Mouse (Mus musculus) stomach, embryonic 16.5 days (tissue): Measurements from ENCODE around the gene Sds. TPM values are rescaled to one million over a fixed set of nuclear protein-coding genes. Genes with fewer than 3 reads are reported as not detected.

Experiments
- ATAC-seq: fragments of 200-750 bp; cut with Nextera tagmentation; 2 replicates; pipeline ENCODE4 v1.8.0; 2017; ENCODE audit warnings: moderate number of reproducible peaks, moderate TSS enrichment; ENCODE audit not compliant: insufficient read depth, low FRiP score
- H3K27ac ChIP-seq: fragments of 300-500 bp; sonication (generic); 2 replicates; pipeline ENCODE4 v1.5.1; 2014; ENCODE audit warnings: low read length
- H3K27me3 ChIP-seq: fragments of 300-500 bp; sonication (generic); 2 replicates; pipeline ENCODE4 v1.6.1; 2014; ENCODE audit warnings: low read length, control low read depth, mixed read lengths; ENCODE audit not compliant: control insufficient read depth, insufficient read depth
- H3K36me3 ChIP-seq: fragments of 300-500 bp; sonication (generic); 2 replicates; pipeline ENCODE4 v1.6.1; 2014; ENCODE audit warnings: low read length; ENCODE audit not compliant: control insufficient read depth, insufficient read depth
- H3K4me1 ChIP-seq: fragments of 300-500 bp; sonication (generic); 2 replicates; pipeline ENCODE4 v1.6.1; 2014; ENCODE audit warnings: low read length, control low read depth, mixed read lengths; ENCODE audit not compliant: control insufficient read depth, insufficient read depth
- H3K4me2 ChIP-seq: fragments of 300-500 bp; sonication (generic); 2 replicates; pipeline ENCODE4 v1.6.1; 2014; ENCODE audit warnings: low read depth, low read length, mixed read lengths
- H3K4me3 ChIP-seq: fragments of 300-500 bp; sonication (generic); replicated peaks from 2 replicates; pipeline ENCODE4 v1.5.1; 2014; ENCODE audit warnings: mild to moderate bottlenecking, low read length
- H3K9ac ChIP-seq: fragments of 300-500 bp; sonication (generic); 2 replicates; pipeline ENCODE4 v1.6.1; 2014; ENCODE audit warnings: low read length
- H3K9me3 ChIP-seq: fragments of 300-500 bp; sonication (generic); replicated peaks from 2 replicates; pipeline ENCODE4 v1.6.1; 2016; ENCODE audit warnings: low read length, control low read depth; ENCODE audit not compliant: control insufficient read depth
- WGBS: fragments of 180-500 bp; shearing (Covaris S2); extraction: QIAGEN DNeasy Blood & Tissue Kit; methylation state at CpG from one replicate; pipeline ENCODE4 v1.1.7; 2014; 5-methylcytosine and 5-hydroxymethylcytosine counted together
- polyA plus RNA-seq: library from polyadenylated mRNA; unstranded; fragments of >200 nt; fragmentation: Nextera tagmentation; extraction: Ambion mirVana; gene quantifications from 2 replicates; pipeline ENCODE4 v1.2.1, GENCODE M21; 2015

Gene Sds
- polyA plus RNA-seq, 1 experiment from 2014 or later = 0.18 TPM

DNA sequence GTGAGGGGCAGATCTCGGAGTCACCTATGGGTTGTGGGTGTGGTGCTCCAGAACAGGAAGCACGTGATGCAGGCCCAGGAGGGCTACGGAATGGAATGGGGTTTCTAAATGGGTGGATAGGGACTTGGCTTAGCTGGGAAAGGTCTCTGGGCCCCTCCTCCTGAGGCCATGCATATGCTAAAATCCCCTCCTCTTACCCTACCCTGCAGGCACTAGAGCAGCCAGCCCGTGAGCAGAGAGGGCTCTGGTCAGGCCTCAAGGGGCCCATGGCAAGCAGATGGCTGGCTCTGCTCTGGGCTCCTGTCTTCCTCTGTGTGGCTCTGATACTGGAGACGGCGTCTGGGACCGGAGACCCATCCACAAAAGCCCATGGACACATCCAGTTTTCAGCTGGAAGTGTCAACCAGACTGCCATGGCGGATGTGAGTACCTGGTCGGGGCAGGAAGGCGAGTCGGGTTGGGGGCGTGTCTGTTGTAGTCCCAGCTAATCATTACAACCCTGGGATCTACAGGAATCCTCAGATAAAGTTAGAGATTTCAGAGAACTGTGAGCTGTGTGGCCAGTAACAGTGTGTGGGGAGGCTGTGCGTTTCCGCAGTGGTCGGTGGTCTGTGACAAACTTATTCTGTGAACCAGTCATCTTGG lies 36.7 kb downstream of the Sds start:
- Histone ChIP-seq H3K9ac (no peak overlapping the region), H3K4me3 (no peak overlapping the region), H3K4me2 (no peak overlapping the region), H3K27me3 (no peaks in the 10 kb centered on the region), H3K36me3 (no peaks in the 10 kb centered on the region), H3K4me1 (peaks cover 42% of the 10 kb centered on the region), H3K9me3 (no peaks in the 10 kb centered on the region), H3K27ac (no peak overlapping the region)
- ATAC-seq = no peak
- 65% methylated on average over 15 of the region's 15 CpGs for WGBS

DNA sequence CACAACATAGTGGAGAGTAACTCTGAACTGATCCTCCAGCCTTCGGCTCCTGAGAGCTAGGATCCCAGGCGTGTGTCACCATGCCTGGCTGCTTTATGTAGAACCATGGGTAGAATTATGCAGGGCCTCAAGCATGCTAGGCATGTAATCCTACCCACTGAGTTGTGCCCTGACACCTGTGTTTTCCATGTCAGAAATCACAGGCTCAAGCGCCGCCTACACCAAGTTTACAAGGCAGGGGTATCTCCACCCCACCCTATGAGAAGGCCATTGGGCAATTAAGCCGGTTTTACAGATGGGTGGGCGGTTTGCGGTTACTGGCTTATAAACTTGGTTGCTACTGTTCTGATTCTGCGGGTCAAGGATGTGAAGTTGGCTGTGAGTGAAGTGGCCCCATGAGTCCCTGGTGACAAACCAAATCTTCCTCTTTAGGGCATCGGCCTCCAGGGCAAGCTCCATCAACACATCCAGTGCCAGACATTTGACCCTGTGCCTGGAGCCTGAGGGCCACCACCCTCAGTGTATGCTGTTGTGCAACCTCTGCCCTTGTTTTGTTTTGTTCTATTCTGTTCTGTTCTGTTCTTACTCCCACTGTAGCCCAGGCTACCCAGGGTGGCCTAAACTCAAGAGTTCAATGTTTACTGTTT lies 37.8 kb downstream of the Sds start:
- 82% methylated on average over 9 of the region's 9 CpGs for WGBS
- no peaks in the 10 kb centered on the region for H3K9me3 ChIP-seq
- peak overlapping the region; percentile 27; the same call in 1 of the 2 replicates for H3K27ac ChIP-seq
- H3K4me1 ChIP-seq = peaks cover 42% of the 10 kb centered on the region
- no peak overlapping the region for H3K4me3 ChIP-seq
- H3K36me3 ChIP-seq = no peaks in the 10 kb centered on the region
- H3K4me2 ChIP-seq = no peak overlapping the region
- H3K9ac ChIP-seq = no peak overlapping the region
- no peak for ATAC-seq
- no peaks in the 10 kb centered on the region for H3K27me3 ChIP-seq

DNA sequence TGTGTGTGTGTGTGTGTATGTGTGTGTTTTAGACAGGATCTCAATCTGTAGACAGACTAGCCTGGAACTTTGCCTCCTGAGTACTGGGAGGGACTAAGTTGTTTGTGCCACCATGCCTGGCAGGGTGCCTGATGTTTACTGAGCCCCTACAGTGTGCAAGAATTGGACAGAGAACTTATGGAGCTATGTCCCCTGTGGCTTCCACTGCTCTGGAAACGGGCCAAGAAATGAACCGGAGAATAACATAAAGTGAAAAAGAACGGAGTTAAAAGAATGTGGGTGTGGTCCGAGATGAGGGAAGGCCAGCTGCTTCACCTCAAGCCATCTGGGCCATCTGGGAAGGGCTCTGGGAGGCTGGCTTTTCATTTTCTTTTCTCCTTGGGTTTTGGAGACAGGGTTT lies 38.4 kb downstream of the Sds start:
- ATAC-seq = no peak; the same call in 1 of the 2 replicates
- Histone ChIP-seq H3K36me3 (no peaks in the 10 kb centered on the region), H3K27me3 (no peaks in the 10 kb centered on the region), H3K4me2 (0 out of 2 replicates have a peak overlapping the region, but pooled peaks have one; percentile 11), H3K4me3 (no peak overlapping the region), H3K9me3 (no peaks in the 10 kb centered on the region), H3K27ac (peak overlapping the region; percentile 43), H3K9ac (peak overlapping the region; percentile 48; the same call in 1 of the 2 replicates), H3K4me1 (peaks cover 42% of the 10 kb centered on the region)
- 9% methylated on average over 4 of the region's 4 CpGs for WGBS

DNA sequence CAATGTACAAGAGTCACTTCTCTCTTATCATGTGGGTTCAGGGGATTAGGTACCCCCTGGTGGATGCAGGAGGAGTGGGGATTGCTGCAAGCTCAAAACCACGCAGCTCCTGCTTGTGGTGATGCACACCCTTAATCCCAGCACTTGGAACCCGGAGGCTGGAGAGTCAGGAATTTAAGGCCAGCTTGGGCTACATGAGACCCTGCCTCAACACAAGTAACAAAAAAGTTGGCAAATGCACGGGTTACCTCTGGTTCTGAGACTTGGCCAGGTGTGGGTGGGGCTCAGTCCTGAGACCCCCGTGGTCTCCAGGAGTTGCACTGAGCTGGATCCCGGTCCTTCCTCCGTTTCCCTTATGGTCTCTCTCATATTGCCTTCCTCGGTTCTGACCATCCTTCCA lies 39.1 kb downstream of the Sds start:
- no peak overlapping the region for H3K4me2 ChIP-seq
- H3K27me3 ChIP-seq = no peaks in the 10 kb centered on the region
- H3K9me3 ChIP-seq = no peaks in the 10 kb centered on the region
- ATAC-seq = no peak
- peak overlapping the region; percentile 43 for H3K27ac ChIP-seq
- H3K4me3 ChIP-seq = no peak overlapping the region
- H3K4me1 ChIP-seq = peaks cover 42% of the 10 kb centered on the region
- no peaks in the 10 kb centered on the region for H3K36me3 ChIP-seq
- H3K9ac ChIP-seq = no peak overlapping the region
- whole genome bisulfite sequencing = 78% methylated on average over 7 of the region's 7 CpGs

DNA sequence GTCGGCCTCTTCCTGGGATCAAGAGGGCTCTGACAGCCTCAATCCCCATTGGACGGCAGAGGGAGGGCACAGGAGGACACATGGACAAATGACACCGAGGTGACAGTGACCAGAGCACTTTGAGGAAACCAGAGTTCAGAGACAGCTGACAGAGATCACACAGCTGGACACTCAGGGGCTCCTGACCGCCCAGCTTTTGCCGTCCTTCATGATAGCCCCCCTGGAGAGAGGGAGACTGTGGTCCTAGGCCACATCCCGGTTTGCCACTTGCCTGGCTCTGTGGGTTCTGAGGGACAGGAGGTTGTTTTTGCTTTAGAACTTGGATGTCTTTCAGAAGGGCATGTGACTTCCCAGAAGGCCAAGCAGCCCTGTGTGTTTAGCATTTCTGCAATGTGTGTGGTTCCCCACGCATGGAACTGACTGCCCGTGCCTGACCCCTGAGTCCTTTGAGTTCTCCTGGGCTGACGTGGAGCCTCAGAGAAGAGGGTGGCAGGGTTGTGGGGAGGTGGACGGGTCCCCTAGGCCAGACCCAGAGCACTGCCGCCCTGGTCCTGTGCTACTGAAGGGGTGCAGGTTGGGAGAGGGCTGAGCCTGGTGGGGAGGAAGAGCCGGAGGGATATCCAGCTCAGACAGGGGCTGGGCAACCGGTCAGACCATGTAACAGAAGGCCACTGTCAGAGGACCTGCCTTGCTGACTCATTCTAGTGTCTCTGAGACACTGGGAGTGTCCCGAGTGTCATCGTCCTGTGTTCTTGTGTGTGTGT lies 40.1 kb downstream of the Sds start:
- ATAC-seq = peak; percentile 17; the same call in 1 of the 2 replicates
- peak overlapping the region; percentile 37; the same call in 1 of the 2 replicates for H3K9ac ChIP-seq
- H3K4me2 ChIP-seq = no peak overlapping the region
- H3K4me1 ChIP-seq = peaks cover 42% of the 10 kb centered on the region
- H3K4me3 ChIP-seq = no peak overlapping the region
- H3K9me3 ChIP-seq = no peaks in the 10 kb centered on the region
- 53% methylated on average over 15 of the region's 15 CpGs for WGBS
- H3K27me3 ChIP-seq = no peaks in the 10 kb centered on the region
- peak overlapping the region; percentile 74 for H3K27ac ChIP-seq
- H3K36me3 ChIP-seq = no peaks in the 10 kb centered on the region

DNA sequence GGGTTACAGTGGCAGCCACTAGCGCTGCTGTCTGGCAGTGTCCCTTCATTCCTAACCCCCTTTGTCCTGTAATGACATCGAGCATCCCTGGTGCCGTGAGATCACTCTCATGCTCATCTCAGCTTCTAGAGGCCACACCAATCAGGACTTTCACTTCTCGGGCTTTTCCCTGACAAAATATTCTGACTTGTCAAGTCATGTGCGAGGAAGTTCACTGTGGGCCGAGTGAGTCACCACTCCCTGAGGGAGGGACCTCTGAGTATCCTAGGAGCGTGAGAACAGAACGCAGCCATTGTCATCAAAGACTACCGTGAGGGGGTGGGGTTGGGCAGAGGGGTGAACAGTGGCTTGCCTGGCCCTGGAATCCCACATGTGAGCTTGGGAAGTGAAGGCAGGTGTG lies 41.2 kb downstream of the Sds start:
- peak; percentile 41 for ATAC-seq
- Histone ChIP-seq H3K27me3 (no peaks in the 10 kb centered on the region), H3K4me3 (no peak overlapping the region), H3K9me3 (no peaks in the 10 kb centered on the region), H3K9ac (no peak overlapping the region), H3K4me1 (peaks cover 37% of the 10 kb centered on the region), H3K36me3 (0 out of 2 replicates have a peak, but pooled peaks cover 3% of the 10 kb centered on the region), H3K27ac (peak overlapping the region; percentile 66), H3K4me2 (no peak overlapping the region)
- 51% methylated on average over 9 of the region's 9 CpGs for WGBS

DNA sequence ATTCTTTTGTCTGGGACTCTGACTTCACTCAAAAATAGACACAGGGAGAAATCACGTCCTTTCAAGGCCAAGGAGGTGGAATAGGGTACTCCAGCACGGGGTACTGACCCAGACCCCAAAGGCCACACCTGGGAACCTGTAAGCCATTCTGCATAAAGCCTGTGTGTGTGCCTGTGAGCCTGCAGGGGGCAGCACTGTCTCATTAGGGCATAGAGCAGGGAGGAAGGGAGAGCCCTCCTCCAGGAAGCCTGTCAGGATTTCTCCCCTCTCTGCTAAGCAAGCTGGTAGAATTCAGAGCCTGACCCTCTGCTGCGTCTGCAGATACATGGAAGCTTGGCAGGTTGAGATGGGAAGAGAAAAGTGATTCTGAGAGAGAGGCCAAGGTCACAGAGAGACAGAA lies 46.3 kb downstream of the Sds start:
- no peak overlapping the region for H3K4me2 ChIP-seq
- H3K27ac ChIP-seq = no peak overlapping the region
- no peaks in the 10 kb centered on the region for H3K9me3 ChIP-seq
- no peak overlapping the region for H3K9ac ChIP-seq
- ATAC-seq = no peak
- H3K36me3 ChIP-seq = 0 out of 2 replicates have a peak, but pooled peaks cover 3% of the 10 kb centered on the region
- no peaks in the 10 kb centered on the region for H3K27me3 ChIP-seq
- 78% methylated on average over 3 of the region's 3 CpGs for WGBS
- no peak overlapping the region for H3K4me3 ChIP-seq
- H3K4me1 ChIP-seq = 0 out of 2 replicates have a peak, but pooled peaks cover 3% of the 10 kb centered on the region

DNA sequence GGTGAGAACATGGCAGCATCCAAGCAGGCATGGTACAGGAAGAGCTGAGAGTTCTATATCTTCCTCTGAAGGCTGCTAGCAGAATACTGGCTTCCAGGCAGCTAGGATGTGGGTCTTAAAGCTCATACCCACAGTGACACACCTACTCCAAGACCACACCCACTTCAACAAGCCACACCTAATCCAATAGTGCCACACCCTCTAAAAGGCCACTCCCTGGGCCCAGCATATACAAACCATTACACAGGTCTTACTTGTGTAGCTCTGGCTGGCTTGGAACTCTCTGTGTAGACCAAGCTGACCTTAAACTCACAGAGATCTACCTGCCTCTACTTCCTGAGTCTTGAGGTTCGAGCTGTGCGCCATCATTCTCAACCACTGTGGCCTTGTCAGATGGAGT lies 48.4 kb downstream of the Sds start:
- H3K27me3 ChIP-seq = no peaks in the 10 kb centered on the region
- no peaks in the 10 kb centered on the region for H3K4me1 ChIP-seq
- H3K36me3 ChIP-seq = 0 out of 2 replicates have a peak, but pooled peaks cover 6% of the 10 kb centered on the region
- 94% methylated on average over 2 of the region's 2 CpGs for WGBS
- H3K9me3 ChIP-seq = no peaks in the 10 kb centered on the region
- no peak overlapping the region for H3K4me2 ChIP-seq
- ATAC-seq = no peak
- no peak overlapping the region for H3K4me3 ChIP-seq
- no peak overlapping the region for H3K27ac ChIP-seq
- H3K9ac ChIP-seq = no peak overlapping the region

DNA sequence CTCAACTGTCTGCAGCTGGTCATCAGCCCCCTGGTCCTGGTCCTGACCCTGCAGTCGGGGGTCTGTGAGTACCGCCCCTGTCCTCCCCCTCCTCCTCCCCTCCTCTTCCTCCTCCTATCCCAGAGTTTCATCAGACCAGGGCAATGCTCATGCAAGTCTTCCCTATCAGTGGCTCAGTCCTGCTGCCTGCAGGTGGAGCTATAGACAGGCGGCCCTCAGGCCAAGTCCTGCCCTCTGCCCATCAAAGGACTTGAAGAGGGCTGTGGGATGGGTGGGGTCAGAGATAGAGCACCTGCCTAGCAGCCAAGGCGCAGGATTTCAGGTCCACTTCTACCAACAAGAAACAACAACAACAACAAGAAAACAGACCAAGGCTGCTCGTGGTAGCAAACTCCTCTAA lies 49.4 kb downstream of the Sds start:
- no peak overlapping the region for H3K27ac ChIP-seq
- 29% methylated on average over 5 of the region's 5 CpGs for WGBS
- ATAC-seq = peak; percentile 47; the same call in 1 of the 2 replicates
- no peak overlapping the region for H3K4me3 ChIP-seq
- no peak overlapping the region for H3K4me2 ChIP-seq
- H3K4me1 ChIP-seq = no peaks in the 10 kb centered on the region
- H3K36me3 ChIP-seq = 0 out of 2 replicates have a peak, but pooled peaks cover 6% of the 10 kb centered on the region
- no peak overlapping the region for H3K9ac ChIP-seq
- H3K27me3 ChIP-seq = no peaks in the 10 kb centered on the region
- H3K9me3 ChIP-seq = no peaks in the 10 kb centered on the region
